Comparison of ENCODE assay signal across 8 mouse cellular contexts in the genomic region with DNA sequence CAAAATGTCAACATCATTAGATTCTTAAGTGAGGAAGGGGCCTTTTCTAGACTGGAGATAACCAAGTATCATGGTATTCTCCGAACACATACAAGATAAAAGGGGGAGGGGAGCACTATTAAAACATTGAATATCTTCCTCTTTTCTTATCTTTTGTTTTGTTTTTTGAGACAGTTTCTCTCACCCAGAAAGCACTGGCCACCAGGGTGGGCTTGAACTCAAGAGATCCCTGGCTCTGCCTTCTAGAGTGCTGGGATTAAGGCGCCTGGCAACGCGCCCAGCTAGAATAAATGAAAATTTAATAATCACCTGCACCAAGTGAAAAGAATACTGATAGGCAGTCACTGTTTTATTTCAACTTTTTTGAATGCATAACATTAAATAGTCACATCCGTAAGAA. TPM values are rescaled to one million over a fixed set of nuclear protein-coding genes. Genes with fewer than 3 reads are reported as not detected.
DNase-seq lines count a peak whose midpoint lies in the region; ATAC-seq and TF ChIP-seq lines count a peak whose summit lies in the region.

No protein-coding gene starts in this region.

- peak overlapping the region; percentile 29; the same call in 1 of the 2 replicates for H3K9ac ChIP-seq in intestine, embryonic 15.5 days
- H3K9ac ChIP-seq in midbrain, postnatal 0 days (replicated peaks; ENCODE audit: low read length, poor library complexity, severe bottlenecking), result no peak overlapping the region

- ATAC-seq in cerebellum, adult (ENCODE audit: insufficient number of reproducible peaks, low FRiP score, low TSS enrichment), result no peak
- ATAC-seq in intestine, embryonic 15.5 days, result no peak
- ATAC-seq in midbrain, postnatal 0 days (ENCODE audit: low FRiP score), result no peak

- H3K4me1 ChIP-seq in intestine, embryonic 15.5 days (replicated peaks), result 0 out of 2 replicates have a peak, but pooled peaks cover 7% of the 10 kb centered on the region
- H3K4me1 ChIP-seq in midbrain, postnatal 0 days (ENCODE audit: insufficient read depth, low read length), result peaks cover 9% of the 10 kb centered on the region; the same call in 1 of the 2 replicates

- no peak overlapping the region for H3K27ac ChIP-seq in intestine, embryonic 15.5 days
- no peak overlapping the region for H3K27ac ChIP-seq in midbrain, postnatal 0 days (ENCODE audit: low read depth, low read length)

- WGBS in intestine, embryonic 15.5 days, result 28% methylated on average over 5 of the region's 5 CpGs
- WGBS in midbrain, postnatal 0 days, result 11% methylated on average over 5 of the region's 5 CpGs

- no peaks in the 10 kb centered on the region for H3K27me3 ChIP-seq in intestine, embryonic 15.5 days (replicated peaks)
- no peaks in the 10 kb centered on the region for H3K27me3 ChIP-seq in midbrain, postnatal 0 days (ENCODE audit: insufficient read depth, low read length)

- no peaks in the 10 kb centered on the region for H3K9me3 ChIP-seq in intestine, embryonic 15.5 days
- H3K9me3 ChIP-seq in midbrain, postnatal 0 days (ENCODE audit: low read length), result no peaks in the 10 kb centered on the region

- peak; percentile 20 to 44 for DNase-seq in cerebellum, adult 18-20 months
- peak; percentile 44 for DNase-seq in A20 (ENCODE audit: low read depth, low spot score)
- DNase-seq in embryo, embryonic 11 days, result peak; percentile 39
- peak; percentile 19 for DNase-seq in midbrain, postnatal 0 days (ENCODE audit: low spot score)
- no peak for DNase-seq in layer of hippocampus, postnatal 25 days (ENCODE audit: extremely low spot score in 1 of 2, low spot score in 1 of 2)
- DNase-seq in spleen, adult 12 weeks (ENCODE audit: low spot score), result no peak

- TF ChIP-seq CTCF in midbrain, postnatal 0 days (IDR thresholded peaks at IDR 0.05), result peak; percentile 32; the same call in 1 of the 2 replicates

- peak overlapping the region; percentile 60 for H3K4me2 ChIP-seq in intestine, embryonic 15.5 days (replicated peaks)
- H3K4me2 ChIP-seq in midbrain, postnatal 0 days (ENCODE audit: low read depth, low read length, poor library complexity, severe bottlenecking), result peak overlapping the region; percentile 56

- H3K36me3 ChIP-seq in intestine, embryonic 15.5 days, result no peaks in the 10 kb centered on the region
- no peaks in the 10 kb centered on the region for H3K36me3 ChIP-seq in midbrain, postnatal 0 days (ENCODE audit: insufficient read depth, low read length)

- peak overlapping the region; percentile 73 for H3K4me3 ChIP-seq in intestine, embryonic 15.5 days (replicated peaks)
- H3K4me3 ChIP-seq in midbrain, postnatal 0 days (ENCODE audit: low read depth, low read length), result peak overlapping the region; percentile 78

RNA-seq across cellular contexts. Expression of a gene that starts 1.5 kb away (rescaled TPM):
- 56.6 and 74.2 TPM in 2 replicates for polyA plus RNA-seq in intestine, embryonic 15.5 days (2015; fragmentation: Nextera tagmentation; extraction: Ambion mirVana)
- 23.1 and 42.3 TPM in 2 replicates for total RNA-seq in midbrain, postnatal 0 days (2014; rRNA removed)
- polyA plus RNA-seq in midbrain, postnatal 0 days (2015; fragmentation: Nextera tagmentation; extraction: Ambion mirVana), result 36.1 and 47.8 TPM in 2 replicates
- 10 to 100 TPM; 63.4 to 95.1 TPM for total RNA-seq in layer of hippocampus, postnatal 25 days (2021)

Comparison
In these comparisons a context has a peak if more than half of its experiments do, and no peak if none do; other contexts are left out.
1. DNase-seq: peak in cerebellum, adult 18-20 months (2 of 2), A20 (single experiment), embryo, embryonic 11 days (single experiment) and midbrain, postnatal 0 days (single experiment); none in layer of hippocampus, postnatal 25 days (0 of 2) and spleen, adult 12 weeks (single experiment).